Mouse (Mus musculus): ENCODE measurements at regions not wholly inside any gene's neighbourhood (a gene's known extent, or its start where the extent isn't known, plus 50 kb on each side); places are given as distances from the start of the nearest gene placed in this dataset.

DNA sequence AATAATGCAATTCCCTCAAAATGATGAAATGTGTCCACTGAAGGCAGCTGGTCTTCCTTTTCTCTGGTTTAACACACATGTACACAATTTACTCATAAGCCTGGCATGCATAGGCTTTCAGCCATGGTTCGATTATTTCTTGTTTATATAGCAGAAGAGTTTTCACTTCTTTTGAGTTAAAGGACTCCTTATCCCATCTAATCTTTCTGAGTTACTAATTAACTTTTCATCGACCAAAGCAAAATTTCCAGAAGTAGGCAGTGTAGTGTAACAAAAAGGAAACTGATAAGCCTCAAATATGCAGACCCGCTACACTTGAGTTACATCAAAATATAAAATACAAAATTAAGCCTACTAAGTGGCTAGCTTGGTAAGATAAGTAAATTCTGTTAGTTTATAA is 620.5 kb upstream of the Akr1e1 start:
- DNase-seq = no peak

DNA sequence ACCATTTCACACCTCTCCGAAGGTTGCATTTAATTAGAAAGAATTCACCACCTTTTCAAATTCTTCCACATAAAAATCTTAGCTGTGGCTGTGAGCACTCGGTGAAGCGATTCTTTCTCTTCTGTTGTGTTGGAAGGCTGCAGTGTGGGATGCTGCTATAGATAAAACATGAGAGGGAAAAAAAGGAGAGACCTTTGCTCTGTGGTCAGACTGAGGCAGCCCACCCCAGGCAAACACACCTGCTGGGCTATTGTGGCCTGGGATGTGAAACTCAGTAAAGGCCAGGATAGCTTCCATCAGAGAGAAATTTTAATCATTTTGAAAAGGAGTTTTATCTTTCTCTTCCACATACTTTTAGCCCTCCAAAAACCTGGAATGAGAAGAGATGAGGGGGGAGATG is 625.3 kb upstream of the Akr1e1 start:
- no peak for DNase-seq

DNA sequence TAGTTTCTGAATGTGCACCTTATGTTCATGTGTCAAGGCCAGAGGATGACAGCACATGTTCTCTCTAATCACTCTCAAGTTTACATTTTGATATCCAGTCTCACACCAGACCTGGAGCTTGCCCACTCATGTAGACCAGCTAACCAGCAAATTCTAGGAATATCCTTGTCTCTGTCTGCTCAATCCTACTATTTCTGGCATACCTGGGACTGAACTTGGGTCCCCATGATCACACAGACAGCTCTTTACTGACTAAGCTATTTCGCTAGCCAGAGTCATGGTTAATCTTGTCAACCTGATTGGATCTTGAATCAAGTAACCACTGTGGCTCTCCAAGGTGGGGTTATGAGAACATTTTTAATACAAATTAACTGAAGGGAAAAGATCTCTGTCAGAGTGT is 625.9 kb upstream of the Klf6 start:
- DNase-seq = no peak

DNA sequence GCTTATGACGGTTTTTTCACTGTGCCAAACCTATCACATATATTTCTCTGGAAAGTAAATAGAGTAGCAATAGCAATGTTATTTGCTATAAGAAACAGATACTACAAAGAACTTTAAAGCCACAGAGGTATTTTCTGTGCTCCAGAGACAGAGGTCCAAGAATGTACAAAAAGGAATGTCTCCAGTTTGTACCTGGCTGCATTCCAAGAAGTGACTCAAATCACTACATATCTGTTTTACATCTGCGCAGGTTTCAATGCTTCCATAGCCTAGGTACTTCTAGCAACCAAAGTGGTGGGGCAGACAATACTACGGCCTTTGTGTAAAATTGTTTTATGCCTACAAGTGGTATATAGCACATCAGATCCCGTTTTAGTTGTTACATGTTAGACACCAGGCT is 620.7 kb upstream of the Klf6 start:
- DNase-seq = no peak

DNA sequence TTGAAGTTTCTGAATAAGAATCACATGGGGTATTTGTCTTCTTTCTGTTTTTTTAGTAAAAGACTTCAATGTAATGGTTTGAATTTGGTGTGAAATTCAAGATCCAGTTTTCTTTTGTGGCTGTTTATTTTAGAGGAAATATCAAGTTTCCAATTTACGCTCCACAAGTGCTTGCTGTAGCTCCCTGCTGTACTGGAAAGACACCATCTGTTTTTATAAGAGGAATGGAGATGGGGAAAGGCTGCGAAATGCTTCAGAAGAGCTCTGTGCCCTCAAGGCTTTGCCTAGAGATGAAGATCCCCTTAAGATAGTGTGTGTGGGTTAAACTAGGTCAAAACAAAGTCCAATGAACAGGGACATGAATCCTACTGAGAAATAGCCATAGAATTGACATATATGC is 618.5 kb upstream of the Klf6 start:
- DNase-seq = no peak

DNA sequence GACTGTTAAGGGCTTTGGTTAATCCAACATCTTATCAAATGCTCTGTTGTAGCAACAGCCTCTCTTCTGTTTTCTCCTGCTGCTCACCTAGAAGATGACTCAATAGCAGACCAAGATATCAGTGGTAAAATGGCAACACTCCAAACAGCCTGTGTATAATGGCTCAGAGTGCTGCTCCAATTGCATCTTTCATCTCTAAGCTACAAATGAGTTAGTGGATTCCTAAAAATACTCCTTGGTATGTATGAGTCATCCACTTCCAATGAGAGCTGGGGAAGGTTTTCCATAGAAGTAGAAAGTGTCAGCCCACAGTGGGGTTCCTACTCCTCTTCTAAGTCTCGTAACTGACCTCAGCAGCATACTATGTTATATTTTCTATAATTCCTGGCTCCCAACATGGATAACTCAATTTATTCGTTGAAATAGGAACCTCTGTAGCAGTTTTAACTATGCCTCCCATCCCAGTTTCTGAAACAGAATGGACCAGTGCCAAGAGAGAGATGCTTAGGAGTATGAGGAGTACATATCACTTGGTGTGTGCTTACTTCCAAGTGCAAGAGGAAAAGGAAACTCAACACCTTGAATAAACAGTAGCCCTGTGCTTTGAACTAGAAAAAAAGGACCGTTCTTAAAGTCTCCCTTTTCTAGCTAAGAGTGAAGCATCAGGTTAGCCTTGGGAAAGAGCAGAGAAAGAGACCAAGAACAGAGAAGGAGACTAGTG is 612.5 kb upstream of the Klf6 start:
- DNase-seq = no peak

DNA sequence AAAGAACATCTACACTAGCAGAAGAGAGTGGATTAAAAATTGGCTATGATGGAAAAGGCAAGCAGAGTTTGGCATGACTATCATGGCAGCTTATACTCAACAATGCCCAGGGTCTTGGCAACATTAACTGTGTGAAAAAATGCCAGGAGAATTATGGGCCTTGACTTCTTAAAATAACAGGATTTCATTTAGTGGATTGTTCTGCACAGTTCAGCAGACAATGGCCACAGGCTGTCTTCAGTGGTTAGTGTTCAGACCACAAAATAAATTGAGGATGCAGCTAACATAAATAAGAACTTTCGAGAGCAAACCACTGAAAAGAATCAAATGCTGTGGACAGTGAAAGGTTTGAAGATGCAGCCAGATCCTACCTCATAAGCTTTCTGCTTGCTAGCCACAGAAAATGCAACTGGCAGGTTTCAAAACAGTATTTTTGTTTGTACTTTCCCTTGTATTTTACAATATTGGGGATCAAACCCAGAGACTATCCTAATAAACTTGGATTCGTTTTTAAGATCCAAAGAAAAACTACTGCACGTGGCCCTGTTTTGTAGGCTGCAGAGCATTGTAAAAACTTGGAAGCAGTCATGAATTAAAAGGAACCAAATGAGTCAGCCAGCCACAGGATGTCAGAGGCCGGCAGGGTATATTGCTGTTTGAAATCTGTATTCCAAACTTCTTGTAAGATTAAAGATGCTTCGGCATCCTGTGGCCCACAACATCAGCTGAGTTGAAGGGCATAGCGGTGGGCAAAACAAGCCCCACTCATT is 603.2 kb upstream of the Klf6 start:
- DNase-seq = no peak

DNA sequence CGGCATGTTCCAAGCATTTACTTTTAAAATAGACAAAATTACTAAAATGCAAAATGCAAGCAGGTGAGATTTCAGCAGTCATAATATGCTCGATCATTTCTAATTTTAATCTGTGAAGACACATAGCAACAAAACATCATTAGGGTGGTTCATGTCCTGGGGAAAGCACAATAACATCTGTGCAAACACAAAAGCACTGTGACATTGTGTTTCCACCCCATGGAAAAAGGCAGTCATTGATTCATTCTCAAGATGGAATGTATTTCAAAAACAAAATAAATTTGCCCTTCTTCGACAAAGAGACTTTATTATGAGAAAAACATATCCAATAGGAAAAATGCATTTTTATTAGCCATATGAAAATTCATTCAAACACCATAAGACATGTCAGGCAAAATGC is 601.5 kb upstream of the Klf6 start:
- no peak for DNase-seq

DNA sequence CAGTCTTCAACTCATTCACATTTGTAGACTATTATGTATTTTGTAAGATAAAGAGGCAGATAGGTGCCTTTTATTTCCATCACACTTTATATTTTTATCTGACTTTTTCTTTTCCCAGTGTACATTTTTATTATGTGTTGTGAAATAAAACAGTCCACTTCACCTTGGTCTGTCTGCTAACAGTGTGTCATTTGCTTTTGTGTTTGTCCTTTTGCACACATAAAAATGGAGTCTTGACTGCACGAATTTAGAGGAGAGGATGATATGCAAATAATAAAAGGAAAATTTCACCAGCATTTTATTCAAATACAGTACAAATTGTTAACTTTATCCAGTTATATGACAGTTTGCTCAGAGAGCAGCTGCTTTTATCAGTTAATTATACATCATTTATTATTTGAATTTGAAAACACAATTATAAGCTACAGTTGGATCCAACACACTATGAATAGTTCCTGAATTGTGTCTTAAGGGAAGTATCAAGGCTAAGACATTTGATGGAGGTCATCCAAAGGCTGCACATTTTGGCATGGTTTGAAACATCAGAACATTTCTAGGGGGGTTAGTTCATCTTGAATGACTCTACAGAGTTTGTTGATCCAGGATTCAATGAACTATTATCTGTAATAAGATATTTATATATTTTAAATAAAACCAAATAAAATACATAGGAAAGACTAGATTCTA is 588.6 kb upstream of the Klf6 start:
- DNase-seq = no peak

DNA sequence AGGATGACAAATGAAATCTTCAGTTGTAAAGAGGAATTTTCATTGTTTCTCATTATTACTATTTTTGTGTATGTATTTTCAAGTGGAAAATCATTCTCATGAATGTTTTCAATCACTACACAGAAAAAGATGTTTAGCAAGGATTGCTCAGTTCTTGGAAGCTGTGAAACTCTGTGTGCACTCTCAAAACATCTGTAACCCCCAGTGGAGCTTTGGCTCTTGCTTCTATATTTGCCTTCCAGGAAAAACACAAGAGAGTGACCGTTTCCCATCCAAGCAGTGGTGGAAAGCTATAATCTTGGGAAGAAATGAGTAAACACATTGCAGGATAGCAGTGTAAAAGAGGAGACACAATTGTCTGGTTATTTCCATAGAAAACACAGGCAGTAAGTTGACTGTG is 584.7 kb upstream of the Klf6 start:
- no peak for DNase-seq

DNA sequence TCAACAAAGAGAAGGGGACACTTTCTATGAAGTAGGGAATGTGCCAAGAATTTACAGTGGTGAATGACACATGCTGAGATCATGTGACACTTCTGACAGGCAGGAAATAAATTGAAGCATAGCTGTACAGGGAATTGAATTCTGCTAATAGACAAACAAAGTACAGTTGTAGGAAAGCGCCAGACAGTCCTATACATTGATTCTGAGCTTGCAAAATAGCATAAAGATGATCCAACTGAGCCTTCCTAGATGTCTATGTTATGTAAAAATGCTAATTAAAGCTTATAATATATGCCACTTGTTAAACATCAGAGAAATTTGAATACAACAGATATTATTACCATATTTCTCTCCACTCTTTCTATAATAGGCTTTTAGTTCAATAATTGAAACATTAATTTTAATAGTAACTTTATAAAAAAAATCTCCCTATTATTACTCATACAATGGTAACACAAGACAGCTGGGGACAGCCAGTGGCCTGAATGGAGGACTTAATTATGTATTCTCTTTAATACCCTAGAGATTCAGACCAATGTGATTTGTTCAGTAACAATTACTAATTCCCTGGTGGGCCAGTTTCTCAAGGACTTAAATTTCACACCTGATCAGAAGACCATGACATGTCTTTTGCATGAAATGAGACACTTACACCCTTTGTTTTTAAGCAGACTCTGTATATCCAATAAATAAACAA is 571.4 kb upstream of the Klf6 start:
- DNase-seq = no peak

DNA sequence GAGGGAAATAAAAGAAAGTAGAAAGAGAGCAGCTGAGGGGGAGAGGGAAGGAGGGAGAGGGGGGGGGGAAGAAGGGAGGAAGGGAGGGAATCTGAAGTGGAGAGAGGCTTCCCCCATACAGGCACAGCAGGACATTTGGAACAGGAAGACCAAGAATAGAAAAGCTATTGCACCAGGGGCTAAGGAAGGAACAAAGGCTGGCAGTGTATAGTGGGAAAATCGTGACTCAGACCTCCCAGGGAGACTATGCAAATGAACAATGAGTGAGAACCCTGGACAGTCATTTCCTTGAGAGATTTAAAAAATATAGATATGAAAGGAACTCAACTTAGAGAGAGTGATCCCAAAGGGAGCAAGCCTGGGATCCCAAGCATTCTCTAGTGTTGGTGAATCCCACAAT is 559.1 kb upstream of the Klf6 start:
- no peak for DNase-seq

DNA sequence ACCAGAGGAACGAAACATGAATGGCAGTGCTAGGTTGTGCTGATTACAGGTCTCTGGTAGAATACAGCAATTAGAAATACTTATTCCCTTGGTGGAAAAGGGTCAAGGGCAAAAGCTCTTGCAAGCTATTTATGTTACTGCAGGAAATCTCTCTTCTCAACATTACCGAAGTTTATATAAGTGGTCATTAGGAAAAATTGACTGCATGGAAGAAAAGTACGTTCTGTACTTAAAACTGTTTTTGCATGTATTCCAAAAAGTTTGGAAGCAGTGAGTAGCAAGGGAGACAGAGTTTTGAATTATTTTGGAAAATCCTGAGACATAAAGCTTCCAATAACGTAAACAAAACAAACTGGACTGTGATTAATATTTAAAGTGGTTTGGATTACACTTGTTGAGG is 554.6 kb upstream of the Klf6 start:
- DNase-seq = no peak

DNA sequence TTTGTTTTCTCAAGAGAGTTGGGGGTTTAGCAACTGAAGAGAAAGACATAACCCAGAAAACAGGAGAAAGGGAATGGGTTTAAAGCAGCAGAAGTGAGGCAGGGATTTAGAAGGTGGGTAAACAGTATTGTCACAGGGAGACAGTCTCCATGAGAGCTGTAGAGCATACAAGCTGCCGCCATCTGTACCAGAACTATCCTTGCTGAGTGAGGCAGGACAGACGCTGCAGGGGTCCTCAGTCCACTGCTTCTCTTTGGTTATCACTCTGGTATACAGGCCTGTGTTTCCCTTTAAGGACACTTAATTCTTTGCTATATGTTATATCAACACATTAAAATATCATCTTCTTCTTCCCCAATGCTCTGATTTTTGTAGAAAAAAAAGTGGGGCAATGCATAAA is 548.0 kb upstream of the Klf6 start:
- no peak for DNase-seq

DNA sequence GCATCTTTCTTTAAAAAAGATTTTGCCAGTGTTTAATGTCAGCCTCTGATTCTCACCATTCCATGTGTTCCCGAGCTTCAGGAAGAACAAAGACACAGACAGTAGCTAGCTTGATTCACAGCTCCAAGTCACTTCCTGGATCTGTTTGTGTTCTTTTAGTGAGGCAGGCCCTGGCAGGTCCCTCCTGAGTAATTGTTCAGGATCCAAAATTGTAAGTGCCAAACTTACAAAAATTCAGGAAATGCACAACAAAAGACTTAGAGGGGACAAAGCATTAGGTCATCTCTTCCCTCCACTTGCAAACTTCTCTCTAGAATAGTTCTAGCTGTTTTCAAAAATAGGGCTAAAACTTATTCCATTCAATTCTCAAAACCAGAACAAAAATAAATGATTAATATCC is 546.3 kb upstream of the Klf6 start:
- no peak for DNase-seq

DNA sequence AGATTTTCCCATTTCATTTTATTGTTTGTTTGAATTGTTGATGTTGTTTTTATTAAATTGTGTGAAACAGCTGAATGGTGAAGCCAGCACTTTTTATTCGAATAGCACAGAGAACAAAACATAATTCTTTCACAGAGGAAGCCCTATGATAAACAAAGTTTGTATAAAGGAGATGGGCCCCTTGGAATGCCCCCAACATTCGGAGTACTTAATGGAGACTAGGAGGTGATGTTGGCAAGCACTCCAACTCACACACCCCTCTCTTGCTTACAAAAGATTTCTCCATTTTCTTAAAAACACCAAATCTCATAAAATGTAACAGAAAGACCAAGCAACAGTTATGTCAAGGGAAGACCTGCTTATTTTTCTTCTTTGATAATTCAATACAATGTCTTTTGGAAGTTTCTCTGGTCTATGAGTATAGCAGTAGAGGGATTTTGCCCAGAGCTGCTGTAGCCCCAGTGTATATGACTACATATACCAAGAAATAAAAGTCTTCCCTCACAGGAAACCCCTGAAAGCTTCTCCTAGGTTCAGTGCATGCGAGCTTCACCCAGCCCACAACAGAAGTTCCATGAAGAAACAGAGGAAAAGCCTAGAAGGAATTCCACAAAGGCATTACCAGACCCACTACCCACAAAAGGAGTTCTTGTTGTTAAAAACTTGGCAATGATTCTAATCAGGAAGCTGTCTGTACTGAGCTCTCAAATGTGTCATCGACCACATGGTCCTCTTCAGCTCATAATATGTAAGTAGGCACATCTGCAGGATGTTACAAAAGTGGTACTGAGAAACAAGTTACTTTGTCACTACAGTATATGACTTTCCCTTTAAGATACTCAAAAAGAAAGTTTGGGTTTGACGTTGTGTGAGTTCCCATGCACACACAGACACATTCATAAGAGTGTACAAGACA is 543.1 kb upstream of the Klf6 start:
- DNase-seq = peak; percentile 28

DNA sequence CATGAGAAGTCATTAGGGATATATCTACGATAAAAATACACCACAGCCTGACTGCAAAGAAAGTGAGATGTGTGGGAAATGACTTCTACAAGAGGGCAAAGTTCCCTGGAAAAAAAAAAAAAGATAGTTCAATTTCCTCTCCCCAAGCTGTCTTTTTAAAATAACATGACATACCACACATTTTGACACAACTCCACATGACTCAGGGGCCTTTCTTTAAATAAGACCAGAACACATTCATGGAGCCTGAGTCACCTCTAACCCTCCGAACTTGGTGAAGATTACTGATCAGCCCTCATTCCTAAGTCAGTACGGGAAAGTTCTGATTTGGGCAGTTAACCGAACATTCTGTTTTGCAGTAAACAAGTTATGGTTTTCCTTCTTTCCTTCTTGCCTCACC is 515.6 kb upstream of the Klf6 start:
- peak; percentile 4 for DNase-seq

DNA sequence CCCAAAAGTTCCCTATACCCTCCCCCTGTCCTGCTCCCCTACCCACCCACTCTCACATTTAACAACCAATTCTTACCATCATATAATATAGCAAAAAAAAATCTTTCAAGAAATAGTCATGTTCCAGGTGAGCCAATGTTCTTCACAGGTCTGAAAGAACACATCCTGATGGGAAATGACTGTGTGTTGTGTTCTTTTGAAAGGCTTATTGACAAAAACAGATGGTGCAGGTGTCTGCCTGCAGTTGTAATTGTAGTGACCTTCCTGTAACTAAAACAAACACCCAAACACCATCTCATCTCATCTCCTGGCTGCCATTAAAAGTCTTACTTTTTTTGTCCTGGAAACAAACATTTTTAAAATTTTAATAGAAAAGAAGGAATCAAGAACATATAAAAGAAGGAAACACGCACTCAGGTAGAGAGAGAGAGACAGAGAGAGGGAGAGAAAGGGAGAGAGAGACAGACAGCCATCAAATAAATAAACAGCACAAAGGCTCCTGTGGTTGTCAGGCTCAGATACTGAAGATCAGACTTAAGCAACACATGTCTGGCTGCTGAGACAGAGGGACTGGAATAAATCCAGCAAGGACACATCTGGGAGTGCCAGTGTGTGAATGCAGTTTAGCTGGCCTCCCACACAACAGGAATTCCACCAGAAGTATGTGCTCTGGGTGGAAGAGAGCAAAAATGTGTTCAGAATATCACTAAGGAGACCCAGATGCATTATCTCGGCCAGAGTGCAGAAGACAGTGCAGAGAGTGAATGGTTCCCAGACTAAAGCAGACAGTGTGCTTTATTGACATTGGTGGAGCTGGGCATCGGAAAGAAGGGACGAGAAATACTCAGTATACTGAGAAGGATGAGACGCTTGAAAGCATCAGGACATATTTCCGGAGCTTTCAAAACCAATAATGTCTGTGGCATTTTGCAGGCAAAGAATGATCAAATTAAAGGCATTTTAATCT is 513.5 kb upstream of the Klf6 start:
- peak; percentile 18 for DNase-seq

DNA sequence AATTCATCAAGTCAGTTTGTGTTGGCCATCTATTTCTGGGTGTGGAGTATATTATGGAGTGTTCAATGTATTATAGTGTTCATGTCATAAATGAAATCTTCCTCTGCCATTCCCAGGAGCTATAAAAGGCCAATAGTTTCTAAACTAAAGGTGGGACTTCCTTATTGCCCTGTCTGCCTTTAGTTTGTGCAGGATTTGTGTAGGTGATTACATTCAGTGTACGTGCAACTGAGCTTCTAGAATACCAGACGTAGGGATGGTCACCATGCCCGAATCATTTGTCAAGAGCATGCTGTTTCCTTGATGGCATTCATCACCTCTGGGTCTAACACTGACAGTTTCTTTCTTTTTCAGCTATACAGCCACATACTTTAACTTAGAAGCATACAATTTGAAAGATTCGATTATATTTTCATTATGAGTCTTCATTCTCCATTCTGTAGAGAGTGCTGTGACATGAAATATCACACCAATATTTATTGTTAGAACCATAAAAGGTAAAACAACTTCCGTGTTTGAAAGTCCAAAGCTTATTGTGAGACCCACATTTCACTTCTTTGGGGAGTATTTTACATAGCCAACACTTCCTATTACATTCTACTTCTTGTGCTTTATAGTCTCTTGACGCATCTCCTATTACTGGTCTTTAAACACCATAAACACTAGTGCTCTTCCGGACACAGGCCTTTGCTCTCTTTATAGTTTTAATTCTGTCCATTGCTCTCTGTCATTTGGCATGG is 494.1 kb upstream of the Klf6 start:
- DNase-seq = no peak

DNA sequence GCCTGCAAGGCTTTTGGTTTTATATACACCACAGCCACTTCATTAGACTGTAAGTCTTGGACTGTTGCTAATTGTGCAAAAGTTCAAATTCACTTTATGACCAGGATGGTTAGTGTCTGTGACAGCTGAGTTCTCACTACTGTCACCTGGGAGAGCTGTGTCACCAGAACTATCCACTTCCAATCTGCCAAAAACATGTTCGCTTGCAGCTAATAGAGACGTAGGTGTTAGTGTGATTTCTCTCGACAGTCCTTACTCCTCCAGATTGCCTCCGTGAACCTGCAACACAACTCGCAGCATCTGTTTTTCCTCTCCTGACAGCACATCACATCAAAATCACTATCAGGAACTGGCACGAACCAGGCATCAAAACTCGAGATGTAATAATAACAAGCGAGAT is 491.3 kb upstream of the Klf6 start:
- peak; percentile 51 for DNase-seq

DNA sequence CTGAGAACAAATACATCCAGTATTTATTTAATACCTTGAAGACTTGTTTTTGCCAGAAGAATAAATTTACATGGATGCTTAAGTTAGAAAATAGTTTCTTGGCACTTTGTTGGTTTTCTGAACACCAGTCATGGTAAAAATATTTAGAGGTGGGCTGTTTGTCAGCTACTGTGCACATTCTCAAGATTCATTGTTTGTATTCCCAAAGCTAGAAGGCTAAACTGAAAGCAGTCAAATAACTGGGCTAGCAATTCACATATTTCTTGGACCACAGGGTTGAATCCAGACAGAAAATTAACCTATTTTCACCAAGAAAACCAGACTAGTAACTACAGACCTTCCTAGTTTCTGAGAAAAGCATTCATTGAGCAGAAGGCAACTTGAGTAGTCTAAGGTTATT is 488.1 kb upstream of the Klf6 start:
- DNase-seq = no peak

Measured in lung, postnatal 14 days (tissue).